Mouse (Mus musculus) embryonic facial prominence, embryonic 14.5 days (tissue): ENCODE measurements at regions not wholly inside any gene's neighbourhood (a gene's known extent, or its start where the extent isn't known, plus 50 kb on each side); places are given as distances from the start of the nearest gene placed in this dataset.

ENCODE experiments used
- ATAC-seq: fragments of 200-750 bp; cut with Nextera tagmentation; 2 replicates; pipeline ENCODE4 v1.8.0; 2017; ENCODE audit warnings: low read depth, moderate number of reproducible peaks, moderate TSS enrichment
- DNase-seq: peaks from one replicate; pipeline ENCODE4 v3.0.0-alpha.2; 2015; ENCODE audit warnings: low spot score
- H3K27ac ChIP-seq: fragments of 300-500 bp; sonication (generic); replicated peaks from 2 replicates; pipeline ENCODE4 v1.5.1; 2014; ENCODE audit warnings: low read depth, mild to moderate bottlenecking, low read length, moderate library complexity
- H3K27me3 ChIP-seq: fragments of 300-500 bp; sonication (generic); replicated peaks from 2 replicates; pipeline ENCODE4 v1.6.1; 2014; ENCODE audit warnings: low read length; ENCODE audit not compliant: control insufficient read depth, insufficient read depth
- H3K36me3 ChIP-seq: fragments of 300-500 bp; sonication (generic); 2 replicates; pipeline ENCODE4 v1.6.1; 2014; ENCODE audit warnings: low read length, mixed read lengths; ENCODE audit not compliant: control insufficient read depth, insufficient read depth
- H3K4me1 ChIP-seq: fragments of 300-500 bp; sonication (generic); 2 replicates; pipeline ENCODE4 v1.6.1; 2014; ENCODE audit warnings: antibody characterized with exemption, low read length; ENCODE audit not compliant: control insufficient read depth, insufficient read depth
- H3K4me2 ChIP-seq: fragments of 300-500 bp; sonication (generic); 2 replicates; pipeline ENCODE4 v1.6.1; 2014; ENCODE audit warnings: low read depth, mild to moderate bottlenecking, low read length, moderate library complexity, mixed read lengths
- H3K4me3 ChIP-seq: fragments of 300-500 bp; sonication (generic); 2 replicates; pipeline ENCODE4 v1.5.1; 2014; ENCODE audit warnings: low read depth, mild to moderate bottlenecking, low read length
- H3K9ac ChIP-seq: fragments of 300-500 bp; sonication (generic); 2 replicates; pipeline ENCODE4 v1.6.1; 2014; ENCODE audit warnings: low read depth, mild to moderate bottlenecking, low read length, moderate library complexity, mixed read lengths
- H3K9me3 ChIP-seq: fragments of 300-500 bp; sonication (generic); 2 replicates; pipeline ENCODE4 v1.6.1; 2016; ENCODE audit warnings: low read length; ENCODE audit not compliant: control insufficient read depth
- WGBS: fragments of 180-500 bp; shearing (Covaris S2); extraction: QIAGEN DNeasy Blood & Tissue Kit; methylation state at CpG from one replicate; pipeline ENCODE4 v1.1.7; 2014; 5-methylcytosine and 5-hydroxymethylcytosine counted together

DNA sequence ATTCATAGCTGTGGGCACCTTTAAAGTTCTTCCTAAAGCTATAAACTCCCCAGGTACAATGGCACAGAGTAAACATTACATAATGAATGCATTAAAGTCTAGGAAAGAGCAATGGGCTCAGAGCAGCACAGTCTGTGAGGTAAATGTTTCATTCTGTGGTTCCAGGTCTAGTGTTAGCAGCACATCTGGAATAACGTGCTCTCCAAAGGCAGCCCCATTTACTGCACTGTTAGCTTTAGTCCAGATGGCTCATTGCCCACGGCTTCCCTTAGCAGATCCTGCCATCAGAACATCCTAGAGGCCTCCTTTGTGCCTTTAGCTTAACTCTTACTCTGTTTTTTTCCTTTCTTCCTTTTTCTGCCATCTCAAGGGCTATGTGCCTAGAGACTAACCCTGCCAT lies 87.7 kb upstream of the Tspan7 start:
- no peak overlapping the region for H3K9ac ChIP-seq
- no peak overlapping the region for H3K4me2 ChIP-seq
- H3K9me3 ChIP-seq: no peaks in the 10 kb centered on the region
- peak; percentile 2 for DNase-seq
- WGBS: 48% methylated on average over 2 of the region's 2 CpGs
- no peak for ATAC-seq
- no peak overlapping the region for H3K27ac ChIP-seq
- H3K36me3 ChIP-seq: no peaks in the 10 kb centered on the region
- no peaks in the 10 kb centered on the region for H3K4me1 ChIP-seq
- no peaks in the 10 kb centered on the region for H3K27me3 ChIP-seq
- no peak overlapping the region for H3K4me3 ChIP-seq

DNA sequence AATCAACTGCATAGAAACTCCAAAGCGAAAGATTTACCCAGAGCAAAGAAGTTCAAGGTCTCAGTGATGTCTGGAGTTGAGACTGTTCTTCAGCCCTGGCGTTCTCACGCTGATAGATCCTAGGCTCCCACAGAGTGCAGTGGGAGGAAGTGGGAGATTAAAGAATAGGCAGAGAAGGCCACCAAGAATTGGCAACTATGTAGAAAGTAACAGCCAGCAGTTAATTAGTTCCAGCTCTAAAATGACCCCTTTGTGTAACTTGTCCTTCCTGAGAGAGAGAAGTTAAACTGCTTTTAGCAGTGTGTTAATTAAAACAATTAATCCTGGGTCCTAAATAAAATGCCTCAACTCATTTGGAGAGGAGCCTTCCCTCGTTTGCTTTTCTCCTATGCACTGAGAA lies 73.7 kb upstream of the Tspan7 start:
- Histone ChIP-seq H3K27me3 (no peaks in the 10 kb centered on the region), H3K9me3 (no peaks in the 10 kb centered on the region), H3K4me1 (no peaks in the 10 kb centered on the region), H3K4me3 (no peak overlapping the region), H3K4me2 (no peak overlapping the region), H3K36me3 (no peaks in the 10 kb centered on the region), H3K27ac (no peak overlapping the region), H3K9ac (no peak overlapping the region)
- DNase-seq: no peak
- 47% methylated on average over 4 of the region's 4 CpGs for WGBS
- ATAC-seq: no peak

DNA sequence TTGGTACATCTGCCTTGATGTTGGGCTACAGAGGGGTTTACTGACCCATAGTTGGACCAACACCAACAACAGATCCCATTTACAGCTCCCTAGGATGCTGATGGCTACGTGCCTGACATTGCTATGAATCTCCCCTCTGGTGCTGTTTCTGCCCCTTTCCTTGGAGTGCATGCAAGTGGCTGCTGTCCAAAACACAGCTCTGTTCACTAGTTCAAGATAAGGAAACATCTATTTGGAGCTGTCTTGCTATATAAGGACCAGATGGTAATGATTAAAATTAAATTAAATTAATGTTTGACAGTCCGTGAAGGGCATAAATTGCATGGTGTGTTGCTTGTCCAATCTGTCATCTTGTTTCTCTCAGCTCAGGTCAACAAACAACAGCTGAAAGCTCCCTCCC lies 62.5 kb upstream of the Tspan7 start:
- H3K9ac ChIP-seq: no peak overlapping the region
- H3K36me3 ChIP-seq: no peaks in the 10 kb centered on the region
- 39% methylated on average over 2 of the region's 2 CpGs for WGBS
- H3K4me2 ChIP-seq: no peak overlapping the region
- no peaks in the 10 kb centered on the region for H3K27me3 ChIP-seq
- no peak overlapping the region for H3K27ac ChIP-seq
- DNase-seq (peak; percentile 64), ATAC-seq (peak; percentile 50; the same call in 1 of the 2 replicates)
- H3K4me1 ChIP-seq: no peaks in the 10 kb centered on the region
- no peaks in the 10 kb centered on the region for H3K9me3 ChIP-seq
- H3K4me3 ChIP-seq: no peak overlapping the region
